Mouse (Mus musculus) gastrocnemius, adult 18-20 months (tissue): ENCODE data around the gene Npas1. TPM values are rescaled to one million over a fixed set of nuclear protein-coding genes. Genes with fewer than 3 reads are reported as not detected.

Experiments
- DNase-seq: peaks from one replicate; pipeline ENCODE4 v3.0.0; 2021; ENCODE audit warnings: low spot score
- total RNA-seq, 2 experiments: library from RNA; stranded (reverse); gene quantifications; 2 replicates each; pipeline ENCODE4 v1.2.3; 2021

Gene Npas1
- total RNA-seq, 2 experiments from 2014 or later = not detected

GRCm38 (mm10) chr7:16418713-16419112 is 58.8 kb downstream of the Npas1 start:
- DNase-seq = no peak

DNA sequence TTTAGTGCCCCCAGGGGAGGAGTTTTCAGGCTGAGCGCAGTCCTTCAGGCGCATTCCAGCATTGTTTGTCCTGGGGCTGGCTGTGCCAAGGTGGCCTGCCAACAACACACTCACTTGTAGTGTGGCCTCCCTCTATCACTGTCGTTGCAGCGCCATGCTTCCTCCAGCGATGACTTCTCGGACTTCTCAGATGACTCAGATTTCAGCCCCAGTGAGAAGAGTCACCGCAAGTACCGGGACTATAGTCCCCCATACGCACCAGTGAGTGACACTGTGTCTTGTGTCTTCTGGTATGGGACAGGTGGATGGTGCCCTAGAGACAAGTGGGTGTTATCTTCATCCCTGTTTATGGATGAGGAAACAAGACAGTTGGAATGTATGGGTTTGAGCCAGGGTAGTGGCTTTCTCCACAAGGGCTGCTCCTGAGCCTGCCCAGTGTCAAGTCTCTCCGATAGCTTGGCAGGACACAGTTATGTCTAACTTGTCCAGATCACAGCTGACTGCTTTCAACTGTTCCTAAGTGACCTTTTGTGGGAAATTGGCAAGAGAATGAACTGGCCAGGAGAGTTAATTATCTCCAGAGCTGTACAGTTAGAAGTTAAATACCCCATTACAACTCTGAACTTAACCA is 60.3 kb downstream of the Npas1 start:
- DNase-seq = peak; percentile 47

- DNase-seq = no peak
Measured at GRCm38 (mm10) chr7:16415426-16415825, 62.1 kb downstream of the Npas1 start.

GRCm38 (mm10) chr7:16412930-16413329 is 64.6 kb downstream of the Npas1 start:
- DNase-seq = no peak

DNA sequence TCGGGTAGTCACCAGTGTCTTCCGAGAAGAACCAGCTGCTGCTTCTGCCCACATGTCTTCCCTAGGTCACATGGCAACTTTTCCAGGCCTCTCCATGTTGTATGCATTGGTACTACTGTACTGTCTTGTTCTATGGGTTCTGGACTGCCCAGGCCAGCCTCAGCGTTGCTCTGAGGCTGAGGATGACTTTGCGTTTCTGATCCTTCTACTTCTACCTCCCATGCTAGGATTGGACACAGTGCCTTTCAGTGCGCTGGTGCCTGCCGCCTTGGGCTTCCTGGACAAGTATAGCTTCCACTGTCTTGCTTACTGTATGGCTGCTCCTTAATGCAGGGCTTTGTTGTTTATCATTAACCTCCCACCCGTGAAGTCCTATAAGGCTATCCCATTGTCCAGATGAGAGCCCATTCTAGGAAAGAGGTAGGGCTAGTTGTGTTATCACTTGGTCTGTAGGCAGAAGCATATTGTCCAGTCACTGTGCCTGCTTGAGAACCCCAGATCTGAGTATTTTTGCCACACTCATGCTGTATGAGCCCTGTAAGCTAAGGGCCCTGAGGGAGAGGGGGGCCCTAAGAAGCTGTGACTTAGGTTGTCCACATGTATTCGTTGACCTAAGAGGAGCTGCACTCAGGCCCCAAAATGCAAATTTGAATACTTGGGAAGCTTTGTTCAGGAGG is 65.2 kb downstream of the Npas1 start:
- DNase-seq = no peak

- no peak for DNase-seq
Measured at GRCm38 (mm10) chr7:16411100-16411499, 66.4 kb downstream of the Npas1 start.

DNA sequence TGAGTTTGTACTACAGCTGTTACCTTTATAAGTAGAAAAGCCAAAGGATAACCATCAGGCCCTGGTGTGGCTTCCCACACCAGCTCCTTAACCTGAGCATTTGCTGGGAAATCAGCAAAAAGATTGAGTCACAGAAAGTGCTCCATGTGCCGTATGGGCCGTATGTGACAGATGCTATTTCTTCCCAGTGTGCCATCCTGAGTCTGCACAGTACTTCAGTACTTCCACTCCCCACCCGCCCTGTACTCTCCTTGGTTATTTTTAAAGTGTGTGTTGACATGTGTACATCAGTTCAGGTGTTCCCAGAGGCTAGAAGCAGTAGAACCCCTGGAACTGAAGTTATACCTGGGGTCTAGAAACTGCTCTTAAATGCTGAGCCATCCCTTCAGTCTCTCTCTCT is 70.5 kb downstream of the Npas1 start:
- DNase-seq = no peak

Other genes starting within 250 kb of the Npas1 start
- under 1 TPM; 0.25 to 0.26 TPM for gene C5ar2, start 233.6 kb downstream of the Npas1 start, total RNA-seq
- 1 to 10 TPM; 1.5 to 2.3 TPM for gene C5ar1, start 218.2 kb downstream of the Npas1 start, total RNA-seq
- 10 to 100 TPM; 14.2 to 14.3 TPM for gene Inafm1, start 204.1 kb downstream of the Npas1 start, total RNA-seq
- gene Ccdc9, start 190.9 kb downstream of the Npas1 start, total RNA-seq = 10 to 100 TPM; 35.7 to 38.9 TPM
- gene Bbc3, start 169.3 kb downstream of the Npas1 start, total RNA-seq = 1 to 10 TPM; 1.2 to 2.3 TPM
- gene Sae1, start 89.9 kb downstream of the Npas1 start, total RNA-seq = 10 to 100 TPM; 25.3 to 30.6 TPM
- 10 to 100 TPM; 27.7 to 28.6 TPM for gene Zc3h4, start 76.8 kb downstream of the Npas1 start, total RNA-seq
- 10 to 100 TPM; 52.0 to 53.2 TPM for gene Tmem160, start 24.9 kb downstream of the Npas1 start, total RNA-seq
- gene Arhgap35, start 137.3 kb upstream of the Npas1 start, total RNA-seq = 10 to 100 TPM; 17.4 to 24.4 TPM
- gene Ceacam15, start 198.0 kb upstream of the Npas1 start, total RNA-seq = not detected
- gene Ceacam9, start 244.2 kb upstream of the Npas1 start, total RNA-seq = not detected